Mouse (Mus musculus): ENCODE results near the gene Pno1. TPM values are rescaled to one million over a fixed set of nuclear protein-coding genes. Genes with fewer than 3 reads are reported as not detected.

Pno1 gene
- polyA plus RNA-seq, 1 experiment from 2014 or later = 84.5 TPM

DNA sequence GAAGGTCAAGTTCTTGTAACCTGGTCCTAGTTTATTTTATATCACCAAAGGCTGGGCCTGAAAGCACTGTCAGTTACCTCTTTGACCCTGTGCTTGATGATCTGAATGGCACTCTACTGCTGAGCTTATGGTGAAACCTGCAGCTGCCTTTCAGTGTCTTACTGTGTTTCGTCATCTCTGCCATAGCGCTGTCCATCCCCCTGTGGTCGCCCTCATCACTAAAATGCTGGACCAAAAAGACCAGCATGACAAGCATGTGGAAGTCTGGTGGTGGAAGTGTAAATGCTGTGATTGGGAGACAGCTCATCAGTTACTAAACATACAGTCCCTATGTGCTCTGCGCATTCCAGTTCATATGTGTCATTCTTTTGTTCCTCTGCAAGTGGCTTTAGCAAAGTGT is 39.1 kb downstream of the Pno1 start:
- no peak overlapping the region for H3K27ac ChIP-seq
- WGBS = 97% methylated on average over 4 of the region's 4 CpGs
- peaks cover 6% of the 10 kb centered on the region; the same call in 1 of the 2 replicates for H3K36me3 ChIP-seq
- H3K9ac ChIP-seq = no peak overlapping the region
- no peak for ATAC-seq (ENCODE audit: insufficient number of reproducible peaks, insufficient read depth, low FRiP score, low TSS enrichment)
- H3K9me3 ChIP-seq = no peaks in the 10 kb centered on the region
- no peaks in the 10 kb centered on the region for H3K27me3 ChIP-seq
- H3K4me3 ChIP-seq = no peak overlapping the region
- H3K4me2 ChIP-seq (replicated peaks) = no peak overlapping the region
- peaks cover 3% of the 10 kb centered on the region; the same call in 1 of the 2 replicates for H3K4me1 ChIP-seq

DNA sequence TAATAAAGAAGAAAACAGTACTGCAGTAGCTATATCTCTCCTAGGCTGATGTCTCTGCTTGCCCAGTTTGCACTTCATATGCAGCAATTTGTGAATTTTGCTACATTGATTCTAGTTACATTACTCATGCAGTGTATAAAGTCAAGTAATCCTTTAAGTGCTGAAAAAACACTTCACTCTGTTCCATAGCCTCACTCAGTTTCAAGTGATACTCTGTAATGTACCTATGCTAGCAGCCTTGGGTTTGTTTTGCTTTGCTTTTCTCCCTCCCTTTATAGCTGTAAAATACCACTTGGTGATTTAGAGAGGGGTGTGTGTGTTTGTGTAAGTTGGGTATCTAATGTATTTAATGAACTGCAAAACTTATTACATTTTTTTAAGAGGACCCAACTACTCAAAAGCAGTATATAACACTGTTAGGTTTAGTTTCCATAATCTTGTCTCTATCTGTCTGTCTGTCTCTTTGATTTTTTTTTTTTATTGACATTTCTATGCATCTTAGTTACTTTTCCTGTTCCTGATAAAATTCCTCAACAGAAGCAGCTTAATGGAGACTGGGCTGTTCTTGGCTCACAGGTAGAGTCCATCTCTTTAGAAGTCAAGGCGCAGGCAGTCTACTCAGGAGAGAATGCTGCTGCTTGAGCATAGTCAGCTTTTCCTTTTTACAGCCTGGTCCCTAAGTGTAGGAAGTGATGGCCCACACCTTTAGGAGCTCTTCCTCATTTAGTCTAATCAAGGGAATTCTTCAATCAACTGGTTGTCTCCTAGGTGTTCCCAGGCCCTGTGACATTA is 40.2 kb downstream of the Pno1 start:
- no peak for ATAC-seq (ENCODE audit: insufficient number of reproducible peaks, insufficient read depth, low FRiP score, low TSS enrichment)
- Histone ChIP-seq H3K4me3 (no peak overlapping the region), H3K27ac (no peak overlapping the region), H3K4me1 (peaks cover 9% of the 10 kb centered on the region; the same call in 1 of the 2 replicates), H3K9ac (no peak overlapping the region), H3K9me3 (no peaks in the 10 kb centered on the region), H3K27me3 (no peaks in the 10 kb centered on the region), H3K4me2 (replicated peaks) (no peak overlapping the region), H3K36me3 (peaks cover 6% of the 10 kb centered on the region; the same call in 1 of the 2 replicates)
- WGBS = 87% methylated on average over 1 of the region's 1 CpGs

DNA sequence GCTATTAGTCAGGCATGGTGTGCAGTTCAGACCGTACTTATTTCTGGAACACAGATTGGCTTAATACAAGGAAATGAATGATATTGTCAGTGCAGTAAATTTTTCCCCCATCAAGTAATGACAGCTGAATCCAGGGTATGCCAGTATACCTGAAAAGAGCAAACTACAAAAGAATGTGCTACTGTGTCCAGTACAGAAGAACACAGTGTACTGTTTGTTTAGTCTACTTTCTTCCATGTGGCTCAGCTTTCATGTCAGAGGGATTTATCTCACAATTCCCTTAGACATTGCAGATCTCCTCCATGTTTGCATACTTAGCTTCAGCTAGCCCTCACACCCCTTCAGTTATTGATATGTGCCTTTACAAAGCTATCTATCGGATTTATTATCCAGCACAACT is 42.1 kb downstream of the Pno1 start:
- 78% methylated on average over 2 of the region's 2 CpGs for WGBS
- Histone ChIP-seq H3K36me3 (peaks cover 6% of the 10 kb centered on the region; the same call in 1 of the 2 replicates), H3K27me3 (no peaks in the 10 kb centered on the region), H3K4me2 (replicated peaks) (no peak overlapping the region), H3K4me1 (peaks cover 9% of the 10 kb centered on the region; the same call in 1 of the 2 replicates), H3K9ac (no peak overlapping the region), H3K27ac (no peak overlapping the region), H3K4me3 (no peak overlapping the region), H3K9me3 (no peaks in the 10 kb centered on the region)
- no peak for ATAC-seq (ENCODE audit: insufficient number of reproducible peaks, insufficient read depth, low FRiP score, low TSS enrichment)

DNA sequence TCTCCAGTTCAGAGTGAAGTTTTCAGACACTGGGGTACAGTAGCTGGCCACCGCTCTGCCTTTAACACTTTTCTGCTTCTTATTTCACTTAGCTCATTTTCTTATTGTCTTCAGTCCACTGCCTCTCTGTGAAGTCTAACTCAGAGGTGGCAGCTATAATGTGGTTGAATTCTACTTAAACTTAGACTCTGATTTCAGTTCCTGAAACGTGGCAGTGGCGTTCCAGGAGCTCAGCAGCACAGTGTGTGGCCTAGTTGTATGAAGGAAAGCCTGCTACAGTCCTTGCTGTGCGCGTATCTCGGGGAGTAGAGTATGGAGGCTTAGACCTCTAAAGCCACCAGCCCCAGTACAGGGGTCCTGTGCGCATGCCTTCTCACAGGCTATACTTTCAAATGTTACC is 44.7 kb downstream of the Pno1 start:
- H3K36me3 ChIP-seq = no peaks in the 10 kb centered on the region
- H3K27me3 ChIP-seq = no peaks in the 10 kb centered on the region
- WGBS = 87% methylated on average over 7 of the region's 7 CpGs
- no peak overlapping the region for H3K9ac ChIP-seq
- H3K9me3 ChIP-seq = no peaks in the 10 kb centered on the region
- no peak for ATAC-seq (ENCODE audit: insufficient number of reproducible peaks, insufficient read depth, low FRiP score, low TSS enrichment)
- H3K27ac ChIP-seq = no peak overlapping the region
- H3K4me1 ChIP-seq = peaks cover 15% of the 10 kb centered on the region
- H3K4me3 ChIP-seq = no peak overlapping the region
- no peak overlapping the region for H3K4me2 ChIP-seq (replicated peaks)

DNA sequence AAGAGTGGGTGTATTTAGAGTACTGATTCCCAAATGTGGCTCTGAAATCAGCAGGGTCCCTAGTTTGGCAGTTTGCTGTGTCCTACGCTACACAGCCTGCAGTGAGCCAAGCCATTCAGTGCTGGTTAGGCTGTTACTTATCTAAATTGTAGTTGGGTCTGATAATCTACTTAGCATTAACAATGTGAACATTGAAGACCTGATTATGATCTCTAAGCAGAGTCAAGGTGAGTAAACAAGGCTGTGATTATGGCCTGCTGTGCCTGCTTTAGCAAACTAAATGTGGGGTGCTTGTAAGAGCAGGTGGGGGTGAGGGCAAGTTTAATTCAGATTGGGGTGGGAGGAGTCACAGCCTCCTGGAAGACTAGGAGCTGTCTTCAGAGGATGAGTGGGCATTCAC is 47.4 kb downstream of the Pno1 start:
- Histone ChIP-seq H3K4me1 (peaks cover 24% of the 10 kb centered on the region), H3K27ac (no peak overlapping the region), H3K27me3 (no peaks in the 10 kb centered on the region), H3K36me3 (no peaks in the 10 kb centered on the region), H3K9me3 (no peaks in the 10 kb centered on the region), H3K9ac (no peak overlapping the region), H3K4me2 (replicated peaks) (no peak overlapping the region), H3K4me3 (no peak overlapping the region)
- WGBS = 73% methylated on average over 1 of the region's 1 CpGs
- ATAC-seq (ENCODE audit: insufficient number of reproducible peaks, insufficient read depth, low FRiP score, low TSS enrichment) = no peak

DNA sequence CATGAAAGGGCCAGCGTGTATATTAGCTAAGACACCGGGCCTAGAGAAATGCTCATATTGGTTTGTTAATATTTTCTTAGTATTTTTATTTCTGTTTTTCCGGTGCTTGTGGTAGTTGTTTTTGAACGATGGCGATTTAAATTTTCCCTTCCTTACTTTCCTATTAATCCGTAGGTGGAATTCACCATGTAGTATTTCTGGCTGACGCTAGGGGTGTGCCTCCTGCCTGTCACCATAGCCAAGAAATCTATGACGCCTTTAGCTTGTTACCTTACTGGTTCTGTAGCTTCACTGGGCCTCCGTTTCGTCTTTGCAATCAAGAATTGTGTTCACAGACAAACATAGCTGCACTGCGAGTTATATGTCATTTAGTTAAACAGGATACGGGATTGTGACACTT is 51.1 kb downstream of the Pno1 start:
- no peaks in the 10 kb centered on the region for H3K27me3 ChIP-seq
- no peaks in the 10 kb centered on the region for H3K9me3 ChIP-seq
- H3K4me1 ChIP-seq = peaks cover 18% of the 10 kb centered on the region
- H3K4me2 ChIP-seq (replicated peaks) = peak overlapping the region; percentile 60
- peak overlapping the region; percentile 96 for H3K27ac ChIP-seq
- no peaks in the 10 kb centered on the region for H3K36me3 ChIP-seq
- H3K4me3 ChIP-seq = peak overlapping the region; percentile 96
- WGBS = 1% methylated on average over 12 of the region's 12 CpGs
- peak overlapping the region; percentile 99 for H3K9ac ChIP-seq
- no peak for ATAC-seq (ENCODE audit: insufficient number of reproducible peaks, insufficient read depth, low FRiP score, low TSS enrichment)

DNA sequence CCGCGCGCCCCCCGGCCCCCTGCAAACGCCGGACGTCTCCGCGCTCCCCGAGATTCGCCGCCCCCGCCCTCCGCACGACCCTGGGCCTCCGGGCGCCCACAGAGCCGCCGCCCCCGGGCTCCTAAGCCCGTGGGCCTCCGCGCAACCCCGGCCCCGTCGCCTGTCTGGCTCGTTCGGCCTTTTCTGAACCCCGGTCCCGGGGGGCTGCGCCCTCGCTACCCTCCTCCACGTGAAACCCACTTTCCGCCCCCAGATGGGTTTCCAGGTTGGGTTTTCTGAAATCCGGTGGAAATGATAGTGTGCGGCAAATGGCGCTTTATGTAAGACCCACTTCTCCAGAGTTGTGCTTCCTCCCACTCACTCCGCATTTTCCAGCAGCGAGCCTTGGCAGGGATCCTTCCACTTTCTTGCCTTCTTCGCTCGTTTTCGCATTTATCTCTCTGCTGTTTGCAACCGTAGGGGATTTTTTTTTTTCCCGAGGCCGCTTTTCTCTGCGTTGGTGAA is 51.6 kb downstream of the Pno1 start:
- Histone ChIP-seq H3K9ac (peak overlapping the region; percentile 99), H3K4me2 (replicated peaks) (peak overlapping the region; percentile 60), H3K4me1 (peaks cover 18% of the 10 kb centered on the region), H3K27ac (peak overlapping the region; percentile 96), H3K36me3 (no peaks in the 10 kb centered on the region), H3K9me3 (no peaks in the 10 kb centered on the region), H3K4me3 (peak overlapping the region; percentile 96), H3K27me3 (no peaks in the 10 kb centered on the region)
- under 1% methylated on average over 35 of the region's 46 CpGs for WGBS
- ATAC-seq (ENCODE audit: insufficient number of reproducible peaks, insufficient read depth, low FRiP score, low TSS enrichment) = peak; percentile 25

DNA sequence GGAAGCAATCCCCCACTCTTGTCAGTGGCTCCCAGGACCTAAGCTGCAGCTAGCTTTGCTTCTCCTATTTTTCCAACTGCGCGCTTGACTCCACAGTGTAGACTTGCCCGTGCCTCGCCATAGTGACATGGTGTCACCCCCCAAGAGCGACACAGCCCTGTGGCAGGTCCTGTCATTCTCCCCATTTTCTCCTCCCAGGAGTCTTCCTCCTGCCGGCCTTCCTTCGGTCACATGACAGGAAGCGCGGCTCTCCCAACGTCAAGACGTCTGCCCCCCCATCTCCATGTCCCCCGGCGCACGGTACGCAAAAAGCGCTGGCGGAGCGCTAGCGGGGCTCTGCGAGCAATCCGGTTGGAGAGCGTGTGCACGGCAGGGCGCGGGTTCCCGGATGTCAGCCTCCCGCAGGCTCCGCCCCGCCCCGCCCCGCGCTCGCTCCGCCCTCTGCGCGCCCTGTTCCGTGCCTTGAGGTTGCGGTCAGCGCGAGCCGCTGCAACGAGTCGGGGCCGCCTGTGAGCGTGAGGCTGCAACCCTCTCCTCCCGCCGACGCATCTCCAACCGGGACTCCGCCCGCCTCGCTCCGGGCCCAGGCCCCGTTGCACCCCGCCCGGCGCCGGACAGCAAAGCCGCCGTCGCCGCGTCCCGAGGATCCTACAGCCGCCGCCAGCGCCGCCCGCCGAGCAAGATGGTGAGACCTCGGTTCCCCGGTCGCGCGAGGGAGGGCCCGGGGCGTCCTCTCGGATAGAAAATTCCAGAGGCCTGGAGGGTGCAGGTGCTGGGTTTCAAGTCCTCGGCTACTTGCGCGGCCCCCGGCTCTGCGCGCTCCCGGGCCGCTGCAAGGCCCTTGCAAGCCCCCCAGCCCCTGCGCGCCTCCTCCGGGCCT is 52.3 kb downstream of the Pno1 start, which contains the start of gene Ppp3r1:
TSS of gene Ppp3r1 (plus strand) at position 406 of the 880 bp plus-strand sequence.
- under 1% methylated on average over 53 of the region's 89 CpGs for WGBS
- Histone ChIP-seq H3K4me1 (peaks cover 17% of the 10 kb centered on the region), H3K27me3 (no peaks in the 10 kb centered on the region), H3K36me3 (no peaks in the 10 kb centered on the region), H3K27ac (peak within 1 kb of the TSS; percentile 96), H3K4me2 (replicated peaks) (peak within 1 kb of the TSS; percentile 60), H3K9ac (peak within 1 kb of the TSS; percentile 99), H3K4me3 (peak within 1 kb of the TSS; percentile 96), H3K9me3 (no peaks in the 10 kb centered on the region)
- ATAC-seq (ENCODE audit: insufficient number of reproducible peaks, insufficient read depth, low FRiP score, low TSS enrichment) = peak; percentile 98

Other genes with a start within 250 kb of the Pno1 start
- 23.1 and 23.7 TPM in 2 replicates for gene Cnrip1, start 160.0 kb downstream of the Pno1 start, polyA plus RNA-seq (2016; fragmentation: Nextera tagmentation; extraction: Ambion mirVana)
- 4.2 and 4.4 TPM in 2 replicates for gene Plek, start 159.2 kb downstream of the Pno1 start, polyA plus RNA-seq (2016; fragmentation: Nextera tagmentation; extraction: Ambion mirVana)
- gene Ppp3r1, start 52.3 kb downstream of the Pno1 start, polyA plus RNA-seq (2016; fragmentation: Nextera tagmentation; extraction: Ambion mirVana) = 92.3 and 95.1 TPM in 2 replicates
- gene Wdr92, start 29.5 kb downstream of the Pno1 start, polyA plus RNA-seq (2016; fragmentation: Nextera tagmentation; extraction: Ambion mirVana) = 26.4 and 28.9 TPM in 2 replicates
- 106 and 113 TPM in 2 replicates for gene C1d, start 46.0 kb upstream of the Pno1 start, polyA plus RNA-seq (2016; fragmentation: Nextera tagmentation; extraction: Ambion mirVana)

Data from embryonic facial prominence, embryonic 12.5 days (tissue).